Mouse (Mus musculus) forebrain, postnatal 0 days (tissue): ENCODE results near the gene Prrc2c. TPM values are rescaled to one million over a fixed set of nuclear protein-coding genes. Genes with fewer than 3 reads are reported as not detected.

Source experiments
- ATAC-seq: fragments of 200-750 bp; cut with Nextera tagmentation; 2 replicates; pipeline ENCODE4 v1.8.0; 2017; ENCODE audit warnings: mild to moderate bottlenecking, moderate library complexity
- DNase-seq: peaks from one replicate; pipeline ENCODE4 v3.0.0-alpha.2; 2015
- H3K27ac ChIP-seq: fragments of 300-500 bp; sonication (generic); 2 replicates; pipeline ENCODE4 v1.5.1; 2014; ENCODE audit warnings: low read depth, mild to moderate bottlenecking, antibody characterized with exemption, low read length, moderate library complexity, mixed read lengths
- H3K27me3 ChIP-seq: fragments of 300-500 bp; sonication (generic); 2 replicates; pipeline ENCODE4 v1.6.1; 2014; ENCODE audit warnings: mild to moderate bottlenecking, low read length, mixed read lengths; ENCODE audit not compliant: insufficient read depth
- H3K36me3 ChIP-seq: fragments of 300-500 bp; sonication (generic); 2 replicates; pipeline ENCODE4 v1.6.1; 2014; ENCODE audit warnings: mild to moderate bottlenecking, moderate library complexity; ENCODE audit not compliant: insufficient read depth
- H3K4me1 ChIP-seq: fragments of 300-500 bp; sonication (generic); 2 replicates; pipeline ENCODE4 v1.6.1; 2014; ENCODE audit warnings: antibody characterized with exemption; ENCODE audit not compliant: insufficient read depth
- H3K4me2 ChIP-seq: fragments of 300-500 bp; sonication (generic); 2 replicates; pipeline ENCODE4 v1.6.1; 2014; ENCODE audit warnings: low read depth, mild to moderate bottlenecking, moderate library complexity
- H3K4me3 ChIP-seq: fragments of 300-500 bp; sonication (generic); 2 replicates; pipeline ENCODE4 v1.5.1; 2014; ENCODE audit warnings: low read depth, low read length, mixed read lengths
- H3K9ac ChIP-seq: fragments of 300-500 bp; sonication (generic); 2 replicates; pipeline ENCODE4 v1.6.1; 2014; ENCODE audit warnings: mild to moderate bottlenecking
- H3K9me3 ChIP-seq: fragments of 300-500 bp; sonication (generic); 2 replicates; pipeline ENCODE4 v1.6.1; 2016; ENCODE audit warnings: low read length
- CTCF ChIP-seq: sonication (generic); IDR thresholded peaks from 2 replicates; pipeline ENCODE4 v1.5.1; 2016; ENCODE audit warnings: antibody characterized with exemption, control low read depth, low read depth
- WGBS: fragments of 180-500 bp; shearing (Covaris S2); extraction: QIAGEN DNeasy Blood & Tissue Kit; methylation state at CpG from one replicate; pipeline ENCODE4 v1.1.7; 2014; 5-methylcytosine and 5-hydroxymethylcytosine counted together
- polyA plus RNA-seq: library from polyadenylated mRNA; unstranded; fragments of >200 nt; fragmentation: Nextera tagmentation; extraction: Ambion mirVana; gene quantifications from 2 replicates; pipeline ENCODE4 v1.2.1, GENCODE M21; 2015
- total RNA-seq: library from RNA; depleted of rRNA; stranded (reverse); fragments of >200 nt; gene quantifications from 2 replicates; pipeline ENCODE4 v1.2.3, GENCODE M21; 2014

Gene Prrc2c
- total and polyA plus RNA-seq, 2 experiments from 2014 or later: 72.5 to 122 TPM

- Histone ChIP-seq H3K27ac (no peak overlapping the region), H3K9me3 (no peaks in the 10 kb centered on the region), H3K36me3 (peaks cover 49% of the 10 kb centered on the region), H3K4me2 (no peak overlapping the region), H3K27me3 (no peaks in the 10 kb centered on the region), H3K4me3 (no peak overlapping the region), H3K4me1 (no peaks in the 10 kb centered on the region), H3K9ac (no peak overlapping the region)
- no peak for ATAC-seq
- WGBS: 96% methylated on average over 6 of the region's 6 CpGs
- DNase-seq: no peak
- no peak for TF ChIP-seq CTCF
These were observed 42.5 kb downstream of the Prrc2c start for GRCm38 (mm10) chr1:162697866-162698265.

GRCm38 (mm10) chr1:162693721-162694120 lies 46.6 kb downstream of the Prrc2c start:
- H3K9ac ChIP-seq: no peak overlapping the region
- peaks cover 53% of the 10 kb centered on the region for H3K36me3 ChIP-seq
- no peaks in the 10 kb centered on the region for H3K4me1 ChIP-seq
- H3K27me3 ChIP-seq: no peaks in the 10 kb centered on the region
- DNase-seq: no peak
- no peak overlapping the region for H3K27ac ChIP-seq
- no peak for ATAC-seq
- H3K4me2 ChIP-seq: no peak overlapping the region
- no peak for TF ChIP-seq CTCF
- 69% methylated on average over 2 of the region's 2 CpGs for WGBS
- H3K9me3 ChIP-seq: no peaks in the 10 kb centered on the region
- H3K4me3 ChIP-seq: no peak overlapping the region

- no peaks in the 10 kb centered on the region for H3K27me3 ChIP-seq
- peak overlapping the region; percentile 5; the same call in 1 of the 2 replicates for H3K4me3 ChIP-seq
- WGBS: 5% methylated on average over 11 of the region's 11 CpGs
- H3K4me2 ChIP-seq: peak overlapping the region; percentile 39
- H3K36me3 ChIP-seq: 0 out of 2 replicates have a peak, but pooled peaks cover 5% of the 10 kb centered on the region
- ATAC-seq (peak; percentile 67), DNase-seq (peak; percentile 18)
- no peaks in the 10 kb centered on the region for H3K9me3 ChIP-seq
- 0 out of 2 replicates have a peak, but pooled peaks cover 3% of the 10 kb centered on the region for H3K4me1 ChIP-seq
- peak overlapping the region; percentile 28; the same call in 1 of the 2 replicates for H3K9ac ChIP-seq
- H3K27ac ChIP-seq: no peak overlapping the region
- no peak for TF ChIP-seq CTCF
These were observed 74.7 kb downstream of the Prrc2c start for GRCm38 (mm10) chr1:162665486-162666174.

GRCm38 (mm10) chr1:162664826-162665475 lies 75.4 kb downstream of the Prrc2c start:
- 13% methylated on average over 10 of the region's 10 CpGs for WGBS

GRCm38 (mm10) chr1:162660276-162660860 lies 80.0 kb downstream of the Prrc2c start:
- 88% methylated on average over 11 of the region's 11 CpGs for WGBS
- TF ChIP-seq CTCF: no peak

More at GRCm38 (mm10) chr1:162664826-162665475, 75.4 kb downstream of the Prrc2c start:
- no peaks in the 10 kb centered on the region for H3K9me3 ChIP-seq
- DNase-seq: peak; percentile 88
- peak; percentile 98 for ATAC-seq
- H3K36me3 ChIP-seq: 0 out of 2 replicates have a peak, but pooled peaks cover 5% of the 10 kb centered on the region
- H3K4me2 ChIP-seq: peak overlapping the region; percentile 39; the same call in 1 of the 2 replicates
- H3K4me1 ChIP-seq: 0 out of 2 replicates have a peak, but pooled peaks cover 3% of the 10 kb centered on the region
- no peaks in the 10 kb centered on the region for H3K27me3 ChIP-seq
- H3K4me3 ChIP-seq: peak overlapping the region; percentile 5; the same call in 1 of the 2 replicates
- H3K27ac ChIP-seq: no peak overlapping the region
- TF ChIP-seq CTCF: peak; percentile 91
- H3K9ac ChIP-seq: no peak overlapping the region

GRCm38 (mm10) chr1:162658119-162658518 lies 82.2 kb downstream of the Prrc2c start, which contains the start of gene Myocos:
TSS of gene Myocos (minus strand) at chr1:162658219.
- TF ChIP-seq CTCF: no peak
- ATAC-seq (no peak), DNase-seq (no peak)
- Histone ChIP-seq H3K4me1 (no peaks in the 10 kb centered on the region), H3K27ac (no peak within 1 kb of the TSS), H3K36me3 (no peaks in the 10 kb centered on the region), H3K9me3 (no peaks in the 10 kb centered on the region), H3K4me2 (no peak within 1 kb of the TSS), H3K27me3 (no peaks in the 10 kb centered on the region), H3K4me3 (no peak within 1 kb of the TSS), H3K9ac (no peak within 1 kb of the TSS)
- WGBS: 90% methylated on average over 7 of the region's 7 CpGs

More at GRCm38 (mm10) chr1:162660276-162660860, 80.0 kb downstream of the Prrc2c start:
- Histone ChIP-seq H3K27ac (no peak overlapping the region), H3K36me3 (no peaks in the 10 kb centered on the region), H3K9ac (no peak overlapping the region), H3K4me2 (no peak overlapping the region), H3K9me3 (no peaks in the 10 kb centered on the region), H3K4me3 (no peak overlapping the region), H3K27me3 (no peaks in the 10 kb centered on the region), H3K4me1 (0 out of 2 replicates have a peak, but pooled peaks cover 3% of the 10 kb centered on the region)
- no peak for DNase-seq
- no peak for ATAC-seq

GRCm38 (mm10) chr1:162648416-162648815 lies 91.9 kb downstream of the Prrc2c start:
- Histone ChIP-seq H3K9me3 (no peaks in the 10 kb centered on the region), H3K4me1 (no peaks in the 10 kb centered on the region), H3K4me2 (no peak overlapping the region), H3K27ac (no peak overlapping the region), H3K36me3 (no peaks in the 10 kb centered on the region), H3K4me3 (no peak overlapping the region), H3K27me3 (no peaks in the 10 kb centered on the region), H3K9ac (no peak overlapping the region)
- DNase-seq (no peak), ATAC-seq (no peak)
- no peak for TF ChIP-seq CTCF
- 93% methylated on average over 14 of the region's 14 CpGs for WGBS
